Mouse (Mus musculus) kidney, postnatal 4 days (tissue): ENCODE data around the gene Gm20388.

Experiments used
- DNase-seq, 2 experiments: peaks; one replicate each; pipeline ENCODE4 v3.0.0; 2021; ENCODE audit warnings: mixed read lengths in 2 of 2

Gm20388 gene

GRCm38 (mm10) chr8:122224650-122225022, 2314.0 kb downstream of the Gm20388 start:
- DNase-seq, result peak; percentile 19 to 31

GRCm38 (mm10) chr8:122225446-122225845, 2314.8 kb downstream of the Gm20388 start:
- peak; percentile 40 to 57 for DNase-seq

GRCm38 (mm10) chr8:122227345-122227744, 2316.7 kb downstream of the Gm20388 start:
- DNase-seq, result no peak

DNA sequence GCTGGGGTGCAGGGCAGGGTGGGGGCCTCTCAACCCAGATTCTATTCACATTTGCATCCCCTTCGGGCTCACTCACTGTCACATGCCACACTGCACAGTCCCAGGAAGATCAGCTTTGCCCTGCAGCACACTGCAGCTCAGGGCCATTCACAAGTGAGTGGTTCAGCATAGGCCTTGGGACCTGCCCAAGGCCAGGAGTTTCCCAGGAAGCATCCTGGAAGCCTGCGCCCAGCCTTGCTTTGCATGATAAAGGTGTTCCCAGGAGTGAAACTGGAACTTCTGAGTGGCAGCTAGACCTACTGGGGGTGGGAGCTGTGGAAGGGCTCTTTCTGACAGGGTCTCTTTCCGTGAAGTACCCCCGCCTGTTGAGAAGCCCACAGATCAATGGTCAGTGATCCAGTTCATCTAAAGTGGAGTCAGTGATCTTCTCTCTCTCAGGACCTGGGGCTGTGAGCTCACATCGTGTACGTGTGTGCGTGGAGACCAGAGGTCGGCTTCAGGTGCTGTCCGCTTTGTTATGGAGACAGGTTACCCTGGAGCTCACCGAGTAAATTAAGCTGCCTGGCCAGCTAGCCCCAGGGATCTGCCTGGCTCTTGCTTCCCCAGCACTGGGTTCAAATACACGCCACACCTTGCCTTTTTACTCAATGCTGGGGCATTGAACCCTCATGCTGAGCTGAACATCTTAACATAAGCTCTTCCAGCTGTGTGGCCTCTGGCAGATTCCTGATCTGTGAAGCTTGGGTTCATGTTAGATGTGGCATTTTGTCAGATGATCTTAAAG, 2318.3 kb downstream of the Gm20388 start:
- no peak for DNase-seq

DNA sequence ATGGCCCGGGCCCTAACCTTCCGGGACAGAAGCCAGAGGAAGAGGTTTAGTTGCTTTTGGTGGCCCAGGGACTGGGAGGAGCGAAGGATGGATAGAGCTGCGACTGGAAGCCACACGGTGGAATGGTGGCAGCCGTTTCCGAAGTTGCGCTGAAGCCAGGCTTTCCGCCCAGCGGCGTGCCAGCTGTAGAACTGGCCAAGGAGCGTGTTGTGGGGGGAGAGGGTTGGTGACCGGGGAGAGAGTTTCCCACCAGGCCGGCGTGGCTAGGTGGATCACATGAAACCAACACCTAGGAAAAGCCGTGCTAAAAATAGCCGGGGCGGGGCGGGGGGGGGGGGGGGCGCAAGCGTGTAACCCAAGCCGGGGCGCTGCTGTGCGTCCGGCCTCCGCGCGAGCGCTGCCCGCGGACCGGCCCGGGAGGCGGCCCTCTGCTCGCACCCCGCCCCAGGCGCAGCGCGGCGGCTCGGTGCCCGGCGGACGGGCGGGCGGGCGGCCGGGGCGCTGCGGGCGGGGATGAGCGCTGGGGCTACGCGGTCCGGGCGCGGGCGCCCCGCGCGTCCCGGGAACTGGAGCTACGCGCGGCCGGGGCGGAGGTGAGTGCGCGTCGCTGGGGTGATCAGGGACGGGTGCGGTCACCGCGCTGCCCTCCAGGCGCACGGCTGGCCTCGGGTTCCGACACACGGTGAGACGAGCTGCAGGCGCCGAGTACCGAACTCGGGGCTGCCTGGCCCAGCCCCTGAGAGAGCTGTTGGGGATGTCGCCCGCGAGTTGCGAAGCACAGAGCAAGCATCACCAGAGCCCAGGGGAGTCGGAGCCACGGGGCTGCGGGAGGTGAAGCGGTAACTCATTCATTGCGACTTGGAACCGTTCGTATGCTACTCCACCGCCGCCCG, 2319.4 kb downstream of the Gm20388 start:
- peak; percentile 25 to 43 for DNase-seq

GRCm38 (mm10) chr8:122230712-122231337, 2320.2 kb downstream of the Gm20388 start:
- DNase-seq, result peak; percentile 85 to 88

DNA sequence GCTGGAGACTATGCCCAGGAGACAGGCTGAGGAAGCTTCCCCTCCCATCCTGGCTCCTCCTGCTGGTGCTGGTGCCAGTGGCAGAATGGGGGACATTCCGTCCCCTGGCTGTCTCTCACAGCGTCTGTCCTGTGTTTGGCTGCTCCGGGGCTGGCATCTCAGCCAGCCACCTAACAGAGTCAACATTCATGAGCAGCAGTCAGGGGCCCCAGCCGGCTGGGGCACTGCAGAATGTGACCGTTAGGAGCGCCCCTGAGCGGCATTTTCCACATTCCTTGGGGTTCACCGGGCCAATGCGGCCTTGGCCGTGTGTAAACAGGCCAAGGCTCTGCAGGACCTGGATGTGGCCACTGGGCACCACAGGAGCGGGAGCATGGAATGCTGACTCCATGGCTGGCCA, 2323.4 kb downstream of the Gm20388 start:
- peak; percentile 72 to 81 for DNase-seq

DNA sequence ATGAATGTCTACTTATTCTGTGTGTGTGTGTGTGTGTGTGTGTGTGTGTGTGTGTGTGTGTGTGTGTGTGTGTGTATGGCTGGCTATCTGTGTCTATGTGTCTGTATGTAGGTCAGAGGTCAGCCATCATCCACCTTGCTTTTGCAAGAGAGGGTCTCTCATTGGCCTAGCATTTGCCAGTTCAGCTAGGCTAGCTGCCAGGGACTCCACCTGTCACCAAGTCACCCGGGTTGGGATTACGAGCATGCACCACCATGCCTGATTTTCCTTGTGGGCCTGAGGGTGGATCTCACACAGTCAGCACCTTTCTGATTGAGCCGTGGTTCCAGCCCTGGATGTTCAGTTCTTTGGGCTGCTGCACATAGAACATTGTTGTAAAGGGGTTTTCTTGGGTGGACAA, 2325.9 kb downstream of the Gm20388 start:
- DNase-seq, result no peak

GRCm38 (mm10) chr8:122238225-122238624, 2327.6 kb downstream of the Gm20388 start:
- DNase-seq, result no peak

GRCm38 (mm10) chr8:122238731-122239130, 2328.1 kb downstream of the Gm20388 start:
- DNase-seq, result no peak

DNA sequence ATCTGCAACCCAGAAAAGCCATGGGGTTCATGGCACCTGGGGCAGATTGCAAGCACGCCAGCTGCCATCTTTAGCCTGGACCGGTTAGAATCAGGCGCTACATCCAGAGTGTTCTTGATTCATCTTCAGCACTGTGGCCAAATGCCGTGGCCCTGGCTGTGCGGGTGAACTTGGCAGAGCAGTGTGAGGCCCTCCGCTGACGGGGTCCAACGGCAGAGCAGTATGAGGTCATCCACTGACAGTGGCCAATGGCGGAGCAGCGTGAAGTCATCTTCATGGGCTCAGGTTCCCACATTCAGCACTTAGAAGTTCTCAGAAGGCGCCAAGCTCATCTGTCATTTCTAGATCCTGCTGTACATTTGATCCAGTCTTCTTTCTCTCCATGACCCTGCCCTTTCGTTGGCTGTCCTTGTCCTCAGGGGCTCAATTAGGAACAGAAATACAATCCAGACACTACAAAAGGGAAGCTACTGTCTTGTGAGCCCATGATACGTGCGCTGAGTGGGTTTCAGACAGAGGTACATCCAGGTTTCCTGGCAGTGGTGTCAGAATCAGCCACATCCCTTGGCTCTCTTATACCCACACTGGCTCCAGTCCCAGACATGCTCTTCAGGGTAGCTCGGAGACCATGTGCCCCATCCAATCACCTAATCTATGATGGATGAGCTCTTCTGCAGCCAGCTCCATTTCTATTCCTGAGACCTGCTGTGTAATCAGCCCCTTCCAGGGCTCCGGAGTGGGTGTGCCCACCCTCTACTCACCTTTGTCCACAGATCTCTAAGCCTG, 2329.8 kb downstream of the Gm20388 start:
- DNase-seq, result no peak

GRCm38 (mm10) chr8:122243310-122243709, 2332.7 kb downstream of the Gm20388 start:
- DNase-seq, result no peak

DNA sequence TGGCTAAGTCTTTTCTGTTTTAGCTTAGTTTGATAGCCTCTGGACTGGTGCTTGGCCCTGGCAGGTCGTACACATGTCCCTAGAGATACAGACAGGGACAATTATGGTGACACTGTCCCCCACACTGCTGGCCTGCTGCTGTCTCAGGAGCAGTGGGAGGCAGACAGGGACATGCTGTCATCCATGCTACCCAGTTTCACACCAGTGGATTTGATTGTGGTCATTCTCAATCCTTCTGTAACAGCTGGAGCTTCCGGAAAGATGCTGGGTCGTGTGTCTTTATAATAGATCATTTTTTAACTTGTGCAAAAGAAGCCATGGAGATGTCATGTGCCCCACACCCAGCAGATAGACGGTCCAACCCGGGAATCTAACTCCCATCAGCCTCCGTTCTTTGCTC, 2334.5 kb downstream of the Gm20388 start:
- no peak for DNase-seq

DNA sequence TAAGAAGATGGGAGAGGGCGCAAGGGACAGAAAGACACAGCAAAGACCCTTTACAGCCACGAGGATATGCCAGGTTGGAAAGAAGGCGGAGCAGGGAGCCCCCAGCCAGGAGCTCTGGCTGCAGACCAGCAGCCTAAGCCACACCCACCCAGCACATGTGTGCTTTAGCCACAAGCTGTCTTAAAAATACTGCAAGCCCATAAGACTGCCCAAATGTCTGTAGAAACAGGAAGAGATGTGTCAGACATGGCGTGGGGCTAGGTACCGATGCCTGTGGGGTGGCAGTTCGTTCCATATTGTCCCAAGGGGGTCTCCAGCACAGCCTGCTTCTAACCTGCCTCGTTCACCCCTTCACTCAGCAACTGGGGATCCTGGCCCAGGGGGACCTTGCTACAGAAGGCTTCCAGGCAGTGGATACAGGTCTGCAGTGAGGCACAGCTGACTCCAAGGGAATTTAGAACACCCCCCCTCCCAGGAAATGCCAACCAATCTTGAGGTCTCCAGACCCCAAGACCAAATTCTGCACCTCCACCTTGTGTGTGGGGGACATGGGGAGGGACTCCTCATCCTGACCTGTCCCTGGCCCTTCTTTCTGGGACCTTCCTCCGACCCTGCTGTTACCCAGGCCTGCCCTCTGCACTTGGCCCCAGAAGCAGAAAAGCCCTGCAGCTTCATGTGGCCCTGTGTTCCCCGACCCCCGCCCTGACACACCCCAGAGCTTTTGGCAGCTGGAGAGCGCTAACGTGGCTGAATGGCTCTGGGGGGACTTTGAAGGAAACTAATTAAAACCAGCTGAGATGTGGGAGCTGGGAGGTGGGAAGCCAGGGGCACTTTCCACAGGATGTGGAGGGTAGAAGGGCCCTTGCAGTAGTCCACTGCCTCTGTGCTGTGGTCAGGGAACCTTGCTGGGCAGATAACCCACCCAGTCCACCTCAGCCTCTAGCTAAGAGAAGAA, 2335.9 kb downstream of the Gm20388 start:
- DNase-seq, result no peak

GRCm38 (mm10) chr8:122251739-122252138, 2341.1 kb downstream of the Gm20388 start:
- DNase-seq, result no peak

GRCm38 (mm10) chr8:122252366-122252765, 2341.7 kb downstream of the Gm20388 start:
- DNase-seq, result no peak

GRCm38 (mm10) chr8:122259351-122259750, 2348.7 kb downstream of the Gm20388 start:
- peak; percentile 88 to 90 for DNase-seq

DNA sequence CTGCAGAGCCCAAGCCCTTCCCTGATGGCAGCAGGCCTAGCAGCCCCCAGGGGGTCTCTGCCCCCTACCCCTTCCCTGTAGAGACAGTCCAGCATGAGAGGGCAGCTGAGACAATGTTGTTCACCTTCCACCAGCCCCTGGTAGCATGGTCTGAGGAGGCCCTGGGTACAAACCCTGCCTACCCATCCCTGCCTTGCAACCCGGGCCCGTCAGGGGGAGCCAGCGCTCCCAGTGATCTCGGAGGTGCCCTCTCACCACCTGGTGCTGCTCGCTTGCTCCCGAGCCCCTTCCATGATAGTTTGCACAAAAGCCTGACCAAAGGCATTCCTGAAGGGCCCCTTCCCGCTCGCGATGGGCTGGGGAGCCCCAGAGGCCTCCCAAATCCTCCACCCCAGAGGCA, 2350.1 kb downstream of the Gm20388 start:
- no peak for DNase-seq

- DNase-seq, result no peak
Observed at GRCm38 (mm10) chr8:122262835-122263234, 2352.2 kb downstream of the Gm20388 start.

DNA sequence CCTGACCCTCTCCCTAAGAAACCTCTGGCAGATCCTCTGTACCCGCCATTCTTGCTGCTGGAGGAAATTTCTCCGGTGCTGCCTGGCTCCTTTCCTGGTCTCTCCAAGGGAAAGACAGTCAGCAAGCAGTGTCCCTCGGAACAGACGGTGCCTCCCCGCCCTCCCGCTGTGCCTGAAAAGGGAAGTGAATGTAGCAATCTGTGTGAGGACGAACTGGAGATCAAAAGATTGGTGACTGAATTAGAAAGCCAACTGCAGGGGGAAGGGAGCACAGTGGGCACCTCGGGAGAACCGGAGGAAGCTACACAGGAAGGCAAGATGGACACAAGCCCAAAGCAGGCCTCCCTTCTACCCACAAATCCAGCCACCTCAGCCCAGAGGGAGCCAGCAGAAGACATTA, 2353.6 kb downstream of the Gm20388 start:
- DNase-seq, result no peak

- DNase-seq, result no peak
Observed at GRCm38 (mm10) chr8:122265522-122265921, 2354.9 kb downstream of the Gm20388 start.
